Mouse (Mus musculus) stomach, postnatal 0 days (tissue): ENCODE results near the gene Clic5. TPM values are rescaled to one million over a fixed set of nuclear protein-coding genes. Genes with fewer than 3 reads are reported as not detected.

Experiments used
- ATAC-seq: fragments of 200-750 bp; cut with Nextera tagmentation; 2 replicates; pipeline ENCODE4 v1.8.0; 2017; ENCODE audit not compliant: low FRiP score, low TSS enrichment
- DNase-seq: peaks from one replicate; pipeline ENCODE4 v3.0.0-alpha.2; 2016; ENCODE audit warnings: low spot score
- H3K27ac ChIP-seq: fragments of 300-500 bp; sonication (generic); replicated peaks from 2 replicates; pipeline ENCODE4 v1.5.1; 2014; ENCODE audit warnings: mild to moderate bottlenecking, control low read depth
- H3K27me3 ChIP-seq: fragments of 300-500 bp; sonication (generic); 2 replicates; pipeline ENCODE4 v1.6.1; 2014; ENCODE audit warnings: low read length; ENCODE audit not compliant: control insufficient read depth, insufficient read depth
- H3K36me3 ChIP-seq: fragments of 300-500 bp; sonication (generic); 2 replicates; pipeline ENCODE4 v1.6.1; 2014; ENCODE audit warnings: low read length, mixed read lengths; ENCODE audit not compliant: control insufficient read depth, insufficient read depth
- H3K4me1 ChIP-seq: fragments of 300-500 bp; sonication (generic); replicated peaks from 2 replicates; pipeline ENCODE4 v1.6.1; 2014; ENCODE audit warnings: antibody characterized with exemption; ENCODE audit not compliant: control insufficient read depth, insufficient read depth
- H3K4me2 ChIP-seq: fragments of 300-500 bp; sonication (generic); replicated peaks from 2 replicates; pipeline ENCODE4 v1.6.1; 2014; ENCODE audit warnings: low read depth, mild to moderate bottlenecking, control low read depth, moderate library complexity
- H3K4me3 ChIP-seq: fragments of 300-500 bp; sonication (generic); 2 replicates; pipeline ENCODE4 v1.5.1; 2014; ENCODE audit warnings: low read depth, low read length, control low read depth
- H3K9ac ChIP-seq: fragments of 300-500 bp; sonication (generic); 2 replicates; pipeline ENCODE4 v1.6.1; 2014; ENCODE audit warnings: mild to moderate bottlenecking, low read length, control low read depth, mixed read lengths
- H3K9me3 ChIP-seq: fragments of 300-500 bp; sonication (generic); 2 replicates; pipeline ENCODE4 v1.6.1; 2016; ENCODE audit warnings: low read length; ENCODE audit not compliant: control insufficient read depth
- CTCF ChIP-seq: IDR thresholded peaks from 2 replicates; pipeline ENCODE4 v1.5.1; 2016; ENCODE audit warnings: antibody characterized with exemption, low read depth, mild to moderate bottlenecking, moderate library complexity
- EP300 ChIP-seq: optimal IDR thresholded peaks from 2 replicates; pipeline ENCODE3; 2016; ENCODE audit warnings: antibody characterized with exemption
- WGBS: fragments of 180-500 bp; shearing (Covaris S2); extraction: QIAGEN DNeasy Blood & Tissue Kit; methylation state at CpG from one replicate; pipeline ENCODE4 v1.1.7; 2014; 5-methylcytosine and 5-hydroxymethylcytosine counted together
- polyA plus RNA-seq: library from polyadenylated mRNA; unstranded; fragments of >200 nt; fragmentation: Nextera tagmentation; extraction: Ambion mirVana; gene quantifications from 2 replicates; pipeline ENCODE4 v1.2.1, GENCODE M21; 2015

Clic5 gene
- polyA plus RNA-seq, 1 experiment from 2014 or later, result 3.7 TPM

- TF ChIP-seq CTCF, result no peak
- no peak for TF ChIP-seq EP300
- Histone ChIP-seq H3K4me2 (no peak overlapping the region), H3K27me3 (no peaks in the 10 kb centered on the region), H3K4me1 (no peaks in the 10 kb centered on the region), H3K4me3 (no peak overlapping the region), H3K9me3 (no peaks in the 10 kb centered on the region), H3K36me3 (no peaks in the 10 kb centered on the region), H3K27ac (no peak overlapping the region), H3K9ac (no peak overlapping the region)
- WGBS, result 67% methylated on average over 3 of the region's 3 CpGs
- ATAC-seq, result no peak
- DNase-seq, result no peak
Measured at GRCm38 (mm10) chr17:44252653-44253052, 64.3 kb downstream of the Clic5 start.

- Histone ChIP-seq H3K4me1 (no peaks in the 10 kb centered on the region), H3K27ac (no peak overlapping the region), H3K27me3 (no peaks in the 10 kb centered on the region), H3K4me3 (no peak overlapping the region), H3K36me3 (no peaks in the 10 kb centered on the region), H3K9me3 (no peaks in the 10 kb centered on the region), H3K9ac (no peak overlapping the region), H3K4me2 (no peak overlapping the region)
- TF ChIP-seq CTCF (no peak), EP300 (no peak)
- WGBS, result 47% methylated on average over 8 of the region's 8 CpGs
- ATAC-seq, result no peak
- DNase-seq, result no peak
Measured at GRCm38 (mm10) chr17:44254698-44255097, 66.3 kb downstream of the Clic5 start.

GRCm38 (mm10) chr17:44256583-44256982, 68.2 kb downstream of the Clic5 start:
- Histone ChIP-seq H3K27me3 (no peaks in the 10 kb centered on the region), H3K9me3 (no peaks in the 10 kb centered on the region), H3K4me1 (no peaks in the 10 kb centered on the region), H3K36me3 (no peaks in the 10 kb centered on the region), H3K27ac (no peak overlapping the region), H3K4me2 (no peak overlapping the region), H3K9ac (no peak overlapping the region), H3K4me3 (no peak overlapping the region)
- peak; percentile 84 for DNase-seq
- peak; percentile 72 for ATAC-seq
- WGBS, result 6% methylated on average over 6 of the region's 6 CpGs
- TF ChIP-seq EP300, result no peak
- peak; percentile 97 for TF ChIP-seq CTCF

GRCm38 (mm10) chr17:44259245-44259644, 70.9 kb downstream of the Clic5 start:
- 35% methylated on average over 6 of the region's 6 CpGs for WGBS
- TF ChIP-seq CTCF (peak; percentile 56), EP300 (no peak)
- H3K9ac ChIP-seq, result no peak overlapping the region
- DNase-seq, result peak; percentile 35
- H3K4me2 ChIP-seq, result no peak overlapping the region
- no peaks in the 10 kb centered on the region for H3K36me3 ChIP-seq
- H3K4me3 ChIP-seq, result no peak overlapping the region
- H3K27ac ChIP-seq, result no peak overlapping the region
- no peaks in the 10 kb centered on the region for H3K9me3 ChIP-seq
- no peak for ATAC-seq
- H3K27me3 ChIP-seq, result no peaks in the 10 kb centered on the region
- H3K4me1 ChIP-seq, result no peaks in the 10 kb centered on the region

GRCm38 (mm10) chr17:44261594-44262202, 73.3 kb downstream of the Clic5 start:
- peak; percentile 77 for DNase-seq
- WGBS, result 19% methylated on average over 9 of the region's 15 CpGs
- Histone ChIP-seq H3K4me3 (no peak overlapping the region), H3K36me3 (no peaks in the 10 kb centered on the region), H3K4me2 (no peak overlapping the region), H3K27me3 (no peaks in the 10 kb centered on the region), H3K4me1 (no peaks in the 10 kb centered on the region), H3K9ac (no peak overlapping the region), H3K27ac (no peak overlapping the region), H3K9me3 (no peaks in the 10 kb centered on the region)
- TF ChIP-seq CTCF (peak; percentile 94), EP300 (no peak)
- peak; percentile 78; the same call in 1 of the 2 replicates for ATAC-seq

- Histone ChIP-seq H3K9me3 (no peaks in the 10 kb centered on the region), H3K4me1 (no peaks in the 10 kb centered on the region), H3K36me3 (no peaks in the 10 kb centered on the region), H3K4me2 (no peak overlapping the region), H3K27me3 (no peaks in the 10 kb centered on the region), H3K9ac (no peak overlapping the region), H3K27ac (no peak overlapping the region), H3K4me3 (no peak overlapping the region)
- no peak for TF ChIP-seq CTCF
- 93% methylated on average over 7 of the region's 7 CpGs for WGBS
- ATAC-seq (no peak), DNase-seq (no peak)
Measured at GRCm38 (mm10) chr17:44270043-44270442, 81.7 kb downstream of the Clic5 start.
